Mouse (Mus musculus): Measurements from ENCODE around the gene Lrrc15. TPM values are rescaled to one million over a fixed set of nuclear protein-coding genes. Genes with fewer than 3 reads are reported as not detected.

The Lrrc15 gene
- polyA plus RNA-seq, 1 experiment from 2014 or later, result 0.26 TPM

DNA sequence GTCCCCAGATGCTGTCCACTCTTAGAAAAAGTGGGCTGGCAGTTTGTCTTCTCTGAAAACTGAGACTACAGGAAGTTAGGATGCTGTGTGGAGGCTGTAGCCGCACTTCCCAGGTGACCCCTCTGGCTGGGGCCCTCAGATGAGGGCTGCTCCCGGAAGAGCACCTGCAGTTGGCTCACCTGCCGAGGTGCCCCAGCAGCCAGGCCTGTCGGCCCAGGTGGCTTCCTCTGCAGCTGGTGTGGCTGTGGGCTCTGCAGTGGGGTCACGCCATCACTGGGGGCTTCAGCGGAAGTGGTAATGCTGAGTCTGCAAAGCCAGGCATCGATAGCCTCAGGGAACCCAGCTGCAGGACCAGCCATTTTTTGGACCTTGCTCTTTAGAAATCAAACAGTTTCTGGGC, 28.0 kb downstream of the Lrrc15 start:
- Histone ChIP-seq H3K4me1 (replicated peaks) (peaks cover 11% of the 10 kb centered on the region; the same call in 1 of the 2 replicates), H3K4me2 (no peak overlapping the region), H3K36me3 (no peaks in the 10 kb centered on the region), H3K9ac (no peak overlapping the region), H3K4me3 (no peak overlapping the region), H3K27me3 (peaks cover 44% of the 10 kb centered on the region), H3K27ac (no peak overlapping the region), H3K9me3 (no peaks in the 10 kb centered on the region)
- 70% methylated on average over 7 of the region's 7 CpGs for WGBS
- ATAC-seq (ENCODE audit: low FRiP score), result no peak

GRCm38 (mm10) chr16:30253900-30254299, 29.2 kb downstream of the Lrrc15 start:
- H3K4me1 ChIP-seq (replicated peaks), result peaks cover 11% of the 10 kb centered on the region; the same call in 1 of the 2 replicates
- no peak overlapping the region for H3K4me3 ChIP-seq
- peaks cover 49% of the 10 kb centered on the region for H3K27me3 ChIP-seq
- H3K36me3 ChIP-seq, result no peaks in the 10 kb centered on the region
- H3K27ac ChIP-seq, result no peak overlapping the region
- WGBS, result 82% methylated on average over 9 of the region's 9 CpGs
- ATAC-seq (ENCODE audit: low FRiP score), result no peak
- no peak overlapping the region for H3K9ac ChIP-seq
- no peaks in the 10 kb centered on the region for H3K9me3 ChIP-seq
- no peak overlapping the region for H3K4me2 ChIP-seq

DNA sequence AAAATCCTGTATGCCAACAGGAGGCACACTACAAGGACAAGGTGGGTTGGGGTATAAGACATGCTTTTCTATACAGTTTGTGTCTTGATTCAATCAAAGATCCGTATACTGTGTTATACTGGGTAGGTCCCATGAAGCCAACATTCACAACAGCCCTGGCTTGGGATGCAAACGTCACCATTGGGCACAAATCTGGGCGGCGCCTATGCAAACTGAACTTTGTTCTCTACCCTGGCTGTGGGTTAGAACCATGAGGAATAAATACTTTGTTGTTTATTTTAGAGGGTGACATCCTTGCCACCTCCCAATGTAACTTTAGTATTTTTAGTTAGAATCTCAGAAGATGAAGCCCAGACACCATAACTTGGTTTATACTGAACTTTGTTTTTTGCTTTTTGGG, 29.7 kb downstream of the Lrrc15 start:
- no peak overlapping the region for H3K27ac ChIP-seq
- no peaks in the 10 kb centered on the region for H3K9me3 ChIP-seq
- H3K4me2 ChIP-seq, result no peak overlapping the region
- H3K4me3 ChIP-seq, result no peak overlapping the region
- H3K9ac ChIP-seq, result no peak overlapping the region
- 90% methylated on average over 4 of the region's 4 CpGs for WGBS
- ATAC-seq (ENCODE audit: low FRiP score), result no peak
- H3K27me3 ChIP-seq, result peaks cover 50% of the 10 kb centered on the region
- H3K4me1 ChIP-seq (replicated peaks), result peaks cover 11% of the 10 kb centered on the region; the same call in 1 of the 2 replicates
- no peaks in the 10 kb centered on the region for H3K36me3 ChIP-seq

GRCm38 (mm10) chr16:30252003-30252418, 31.0 kb downstream of the Lrrc15 start:
- H3K9me3 ChIP-seq, result no peaks in the 10 kb centered on the region
- H3K4me3 ChIP-seq, result 0 out of 2 replicates have a peak overlapping the region, but pooled peaks have one; percentile 12
- H3K27ac ChIP-seq, result no peak overlapping the region
- H3K9ac ChIP-seq, result no peak overlapping the region
- ATAC-seq (ENCODE audit: low FRiP score), result peak; percentile 57
- WGBS, result 1% methylated on average over 21 of the region's 21 CpGs
- H3K4me1 ChIP-seq (replicated peaks), result peaks cover 11% of the 10 kb centered on the region; the same call in 1 of the 2 replicates
- peak overlapping the region; percentile 45 for H3K4me2 ChIP-seq
- H3K27me3 ChIP-seq, result peaks cover 49% of the 10 kb centered on the region
- H3K36me3 ChIP-seq, result no peaks in the 10 kb centered on the region

DNA sequence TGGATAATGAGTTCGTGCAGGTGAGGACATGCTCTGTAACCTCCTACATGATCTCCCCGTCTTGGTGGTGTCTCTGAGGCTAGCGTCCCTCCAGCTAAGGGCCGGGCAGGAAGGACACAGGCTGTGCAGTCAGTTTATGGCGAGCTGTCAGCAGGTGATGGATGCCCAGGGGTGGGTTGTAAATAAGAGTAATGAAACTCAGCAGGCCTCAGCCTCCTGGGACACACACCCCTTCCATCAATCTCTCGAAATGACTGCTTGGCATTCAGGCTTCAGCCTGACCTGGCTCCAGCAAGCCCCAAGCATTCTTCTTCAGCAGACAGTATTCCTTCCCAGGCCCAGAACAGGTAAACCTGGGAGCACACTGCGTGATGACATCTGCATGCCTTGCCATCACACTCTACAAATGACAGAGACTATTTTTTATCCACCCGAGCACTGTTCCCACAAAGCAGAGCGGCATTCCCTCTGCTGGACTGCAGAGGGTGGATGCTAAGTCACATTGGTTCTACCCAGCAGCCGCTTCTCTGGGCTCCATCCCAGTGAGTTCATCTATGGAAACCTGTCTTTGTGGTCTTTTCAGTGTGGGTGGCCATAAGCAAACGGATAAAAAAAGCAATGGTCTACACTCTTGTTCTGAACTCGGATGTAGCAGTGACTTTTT, 38.9 kb downstream of the Lrrc15 start:
- Histone ChIP-seq H3K27me3 (peaks cover 44% of the 10 kb centered on the region), H3K9ac (no peak overlapping the region), H3K4me1 (replicated peaks) (0 out of 2 replicates have a peak, but pooled peaks cover 7% of the 10 kb centered on the region), H3K36me3 (no peaks in the 10 kb centered on the region), H3K4me3 (no peak overlapping the region), H3K4me2 (no peak overlapping the region), H3K27ac (no peak overlapping the region), H3K9me3 (no peaks in the 10 kb centered on the region)
- ATAC-seq (ENCODE audit: low FRiP score), result no peak
- 48% methylated on average over 12 of the region's 12 CpGs for WGBS

- no peaks in the 10 kb centered on the region for H3K36me3 ChIP-seq
- H3K4me2 ChIP-seq, result no peak overlapping the region
- no peak overlapping the region for H3K9ac ChIP-seq
- ATAC-seq (ENCODE audit: low FRiP score), result no peak
- H3K27me3 ChIP-seq, result peaks cover 62% of the 10 kb centered on the region
- H3K27ac ChIP-seq, result no peak overlapping the region
- WGBS, result 31% methylated on average over 2 of the region's 2 CpGs
- peaks cover 13% of the 10 kb centered on the region for H3K4me1 ChIP-seq (replicated peaks)
- H3K9me3 ChIP-seq, result no peaks in the 10 kb centered on the region
- H3K4me3 ChIP-seq, result no peak overlapping the region
Observed at GRCm38 (mm10) chr16:30241623-30242022, 41.4 kb downstream of the Lrrc15 start.

GRCm38 (mm10) chr16:30238791-30239190, 44.3 kb downstream of the Lrrc15 start:
- Histone ChIP-seq H3K4me1 (replicated peaks) (peaks cover 21% of the 10 kb centered on the region), H3K27me3 (peaks cover 82% of the 10 kb centered on the region), H3K4me3 (no peak overlapping the region), H3K9ac (no peak overlapping the region), H3K27ac (no peak overlapping the region), H3K4me2 (no peak overlapping the region), H3K9me3 (no peaks in the 10 kb centered on the region), H3K36me3 (no peaks in the 10 kb centered on the region)
- 64% methylated on average over 6 of the region's 6 CpGs for WGBS
- ATAC-seq (ENCODE audit: low FRiP score), result no peak

DNA sequence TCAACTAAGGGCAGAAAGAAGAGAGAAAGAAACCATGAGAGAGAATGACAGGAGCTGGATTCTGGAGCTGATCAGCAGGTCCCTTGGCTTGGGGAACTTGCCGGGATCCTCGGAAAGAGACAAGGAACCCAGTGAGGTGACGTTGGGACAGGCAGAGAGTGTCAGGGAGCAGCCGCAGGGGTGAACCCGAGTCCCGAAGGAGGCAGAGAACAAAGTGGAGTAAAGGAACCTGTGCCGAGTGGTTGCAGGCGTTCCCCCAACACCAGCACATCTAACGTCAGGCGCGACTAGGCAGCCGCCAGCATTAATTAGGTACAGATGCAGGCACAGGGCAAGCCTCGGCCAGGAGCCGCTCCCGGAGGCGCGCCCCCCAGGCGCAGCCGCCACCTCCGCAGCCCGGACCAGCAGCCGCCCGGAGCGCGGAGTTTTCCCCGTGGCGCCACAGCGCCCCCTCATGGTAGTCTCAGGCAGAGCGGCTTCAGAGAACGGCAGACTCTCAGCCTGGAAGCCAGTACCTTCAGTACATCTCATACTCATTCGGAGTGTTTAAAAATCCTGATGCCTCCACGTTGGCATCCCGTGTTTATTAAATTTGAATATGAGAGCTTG, 46.9 kb downstream of the Lrrc15 start:
- WGBS, result 2% methylated on average over 32 of the region's 33 CpGs
- peak overlapping the region; percentile 64 for H3K4me2 ChIP-seq
- peak; percentile 67 for ATAC-seq (ENCODE audit: low FRiP score)
- peaks cover 21% of the 10 kb centered on the region for H3K4me1 ChIP-seq (replicated peaks)
- peak overlapping the region; percentile 40 for H3K4me3 ChIP-seq
- peaks cover 88% of the 10 kb centered on the region for H3K27me3 ChIP-seq
- H3K36me3 ChIP-seq, result no peaks in the 10 kb centered on the region
- no peaks in the 10 kb centered on the region for H3K9me3 ChIP-seq
- H3K27ac ChIP-seq, result 0 out of 2 replicates have a peak overlapping the region, but pooled peaks have one; percentile 4
- H3K9ac ChIP-seq, result peak overlapping the region; percentile 55

DNA sequence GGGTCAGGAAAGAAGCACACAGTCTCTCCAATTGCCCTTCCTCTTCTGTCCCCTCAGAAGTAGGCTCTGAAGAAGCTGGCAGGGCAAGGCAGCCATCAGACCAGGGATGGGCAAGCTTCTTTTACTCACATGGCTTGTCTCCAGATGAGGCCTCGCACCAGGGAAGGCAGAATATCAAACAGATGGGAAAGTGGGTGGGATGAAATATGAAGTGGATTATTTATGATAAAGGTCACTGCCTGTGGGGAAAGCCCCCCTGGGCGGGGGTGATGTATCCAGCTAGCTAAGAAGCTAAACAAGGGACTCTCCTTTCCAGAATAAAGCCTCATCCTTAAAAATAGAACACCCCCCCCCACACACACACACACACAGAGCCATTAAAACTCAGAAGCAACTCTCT, 47.5 kb downstream of the Lrrc15 start:
- Histone ChIP-seq H3K4me2 (no peak overlapping the region), H3K27ac (no peak overlapping the region), H3K9ac (no peak overlapping the region), H3K9me3 (no peaks in the 10 kb centered on the region), H3K4me3 (no peak overlapping the region), H3K36me3 (no peaks in the 10 kb centered on the region), H3K4me1 (replicated peaks) (peaks cover 21% of the 10 kb centered on the region), H3K27me3 (peaks cover 88% of the 10 kb centered on the region)
- WGBS, result 38% methylated on average over 2 of the region's 2 CpGs
- ATAC-seq (ENCODE audit: low FRiP score), result no peak

DNA sequence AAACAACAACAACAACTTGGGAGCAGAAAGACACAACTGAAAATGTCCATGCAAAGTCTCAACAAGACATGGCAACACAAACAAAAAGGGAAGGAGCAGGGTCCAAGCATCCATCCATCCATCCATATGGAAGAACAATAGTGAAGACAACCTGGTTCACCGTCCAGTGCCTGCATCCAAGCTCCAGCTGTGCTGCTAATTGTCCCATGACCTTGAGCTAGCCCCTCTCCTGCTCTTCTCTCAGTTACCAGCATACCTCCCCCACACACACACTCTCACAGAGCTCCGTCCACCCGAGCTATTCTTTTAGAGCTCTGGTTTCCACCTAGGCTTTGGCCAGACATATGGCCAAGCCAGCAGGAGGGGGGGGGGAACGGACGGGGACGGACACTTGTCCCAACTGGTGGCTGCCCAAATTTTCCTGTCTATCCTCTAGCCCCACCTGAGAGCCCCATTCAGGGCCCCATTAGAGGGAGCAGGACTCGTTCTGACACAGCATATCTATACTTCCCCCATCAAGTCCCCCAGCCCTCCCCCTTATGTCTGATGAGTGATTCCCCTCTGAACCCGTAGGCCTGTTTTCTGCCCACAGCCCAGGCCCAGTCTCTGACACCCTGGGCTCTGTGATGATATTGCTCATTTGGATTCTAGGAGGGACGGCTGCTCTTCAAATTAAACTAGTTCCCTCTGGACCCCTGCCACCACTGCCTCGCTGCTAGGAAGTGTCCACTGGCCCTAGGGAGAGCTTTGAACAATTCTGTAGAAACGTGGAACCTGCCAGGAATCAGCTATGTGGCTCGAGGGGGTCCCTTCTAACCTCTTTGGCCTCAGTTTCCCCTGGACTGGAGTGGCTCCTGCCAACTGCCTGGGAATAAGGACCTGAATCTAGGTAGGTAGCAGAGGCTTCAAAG, 48.2 kb downstream of the Lrrc15 start:
- Histone ChIP-seq H3K27me3 (peaks cover 86% of the 10 kb centered on the region), H3K9ac (no peak overlapping the region), H3K9me3 (no peaks in the 10 kb centered on the region), H3K4me1 (replicated peaks) (peaks cover 21% of the 10 kb centered on the region), H3K4me2 (no peak overlapping the region), H3K27ac (no peak overlapping the region), H3K36me3 (no peaks in the 10 kb centered on the region), H3K4me3 (no peak overlapping the region)
- 50% methylated on average over 12 of the region's 12 CpGs for WGBS
- no peak for ATAC-seq (ENCODE audit: low FRiP score)

- Histone ChIP-seq H3K27ac (no peak overlapping the region), H3K4me3 (no peak overlapping the region), H3K36me3 (no peaks in the 10 kb centered on the region), H3K9ac (no peak overlapping the region), H3K4me2 (no peak overlapping the region), H3K9me3 (no peaks in the 10 kb centered on the region), H3K4me1 (replicated peaks) (peaks cover 21% of the 10 kb centered on the region), H3K27me3 (peaks cover 85% of the 10 kb centered on the region)
- no peak for ATAC-seq (ENCODE audit: low FRiP score)
- WGBS, result 63% methylated on average over 8 of the region's 8 CpGs
Observed at GRCm38 (mm10) chr16:30234077-30234476, 49.0 kb downstream of the Lrrc15 start.

DNA sequence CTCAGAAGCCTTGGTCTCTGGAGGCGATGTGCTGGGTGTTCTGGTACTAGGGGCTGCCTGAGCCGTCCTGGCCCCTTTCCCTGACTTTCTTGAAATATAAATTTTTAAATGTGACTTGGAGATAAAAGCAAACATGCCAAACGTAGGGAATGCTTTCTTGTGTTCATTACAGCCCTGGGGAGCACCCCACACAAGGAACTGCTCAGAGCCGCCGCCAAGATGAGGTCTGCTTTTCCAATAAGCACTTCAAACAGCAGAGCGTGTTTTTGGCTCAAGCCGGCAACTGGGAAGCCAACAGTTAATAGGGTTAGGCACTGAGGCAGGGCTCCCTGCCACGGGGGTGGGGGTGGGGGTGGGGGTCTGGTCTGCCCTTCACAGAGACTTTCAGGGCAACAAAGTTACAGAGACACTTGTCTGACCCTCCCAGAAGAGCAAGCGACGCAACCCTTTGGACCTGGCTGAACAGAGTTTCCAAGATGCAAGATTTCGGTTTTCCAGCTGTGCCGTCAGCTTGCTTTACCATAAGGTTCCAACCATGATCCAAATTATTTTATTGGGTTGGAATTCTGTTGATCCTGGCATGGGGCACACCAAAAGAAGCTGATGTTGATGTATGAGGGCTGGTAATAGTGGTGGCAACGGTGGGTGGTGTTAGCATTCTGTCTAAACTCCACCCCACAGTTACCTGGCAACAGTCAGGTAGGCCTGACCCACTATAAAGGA, 51.0 kb downstream of the Lrrc15 start:
- H3K4me1 ChIP-seq (replicated peaks), result peaks cover 25% of the 10 kb centered on the region
- H3K4me2 ChIP-seq, result no peak overlapping the region
- 38% methylated on average over 13 of the region's 13 CpGs for WGBS
- ATAC-seq (ENCODE audit: low FRiP score), result no peak
- H3K4me3 ChIP-seq, result no peak overlapping the region
- no peak overlapping the region for H3K9ac ChIP-seq
- no peaks in the 10 kb centered on the region for H3K9me3 ChIP-seq
- H3K27ac ChIP-seq, result no peak overlapping the region
- H3K36me3 ChIP-seq, result no peaks in the 10 kb centered on the region
- H3K27me3 ChIP-seq, result peaks cover 79% of the 10 kb centered on the region

Measured in hindbrain, embryonic 13.5 days (tissue).